Mouse (Mus musculus): ENCODE results near the gene Naa38. TPM values are rescaled to one million over a fixed set of nuclear protein-coding genes. Genes with fewer than 3 reads are reported as not detected.
"Not testable (repeated sequence)": the region's sequence is repeated elsewhere in the genome, so short reads cannot be mapped to it uniquely, and the experiment has no call there.

The Naa38 gene
- polyA plus RNA-seq (2012; ENCODE audit: insufficient read depth, insufficient read length, missing spikeins) = 69.8 and 73.7 TPM in 2 replicates

GRCm38 (mm10) chr11:69395235-69395633 lies at the start of gene Naa38, which contains the start of gene Cyb5d1:
TSS of gene Naa38 (plus strand) at chr11:69395487.
TSS of gene Cyb5d1 (minus strand) at chr11:69395631.
- peak within 1 kb of the TSS; percentile 92 for H3K27ac ChIP-seq (ENCODE audit: insufficient read depth, low read depth, low read length)
- H3K4me3 ChIP-seq (ENCODE audit: insufficient read depth, low read length) = peak within 1 kb of the TSS; percentile 76

GRCm38 (mm10) chr11:69346441-69346840 lies 48.8 kb upstream of the Naa38 start:
- H3K4me1 ChIP-seq (ENCODE audit: control insufficient read depth, insufficient read depth, low read length) = no peaks in the 10 kb centered on the region

More at GRCm38 (mm10) chr11:69395235-69395633, at the start of gene Naa38, which contains the start of gene Cyb5d1:
- H3K4me1 ChIP-seq (ENCODE audit: control insufficient read depth, insufficient read depth, low read length) = not testable (repeated sequence)

GRCm38 (mm10) chr11:69356544-69356943 lies 38.7 kb upstream of the Naa38 start:
- no peak overlapping the region for H3K27ac ChIP-seq (ENCODE audit: insufficient read depth, low read depth, low read length)
- H3K4me1 ChIP-seq (ENCODE audit: control insufficient read depth, insufficient read depth, low read length) = no peaks in the 10 kb centered on the region
- no peak for TF ChIP-seq POLR2A (IDR thresholded peaks at IDR 0.05; ENCODE audit: borderline replicate concordance, low read depth, low read length)
- no peak for TF ChIP-seq CTCF (IDR thresholded peaks at IDR 0.05; ENCODE audit: low read depth, low read length)
- H3K4me3 ChIP-seq (ENCODE audit: insufficient read depth, low read length) = no peak overlapping the region

More at GRCm38 (mm10) chr11:69346441-69346840, 48.8 kb upstream of the Naa38 start:
- no peak overlapping the region for H3K4me3 ChIP-seq (ENCODE audit: insufficient read depth, low read length)
- H3K27ac ChIP-seq (ENCODE audit: insufficient read depth, low read depth, low read length) = no peak overlapping the region
- TF ChIP-seq CTCF (IDR thresholded peaks at IDR 0.05; ENCODE audit: low read depth, low read length) = no peak
- no peak for TF ChIP-seq POLR2A (IDR thresholded peaks at IDR 0.05; ENCODE audit: borderline replicate concordance, low read depth, low read length)

- TF ChIP-seq POLR2A (IDR thresholded peaks at IDR 0.05; ENCODE audit: borderline replicate concordance, low read depth, low read length) (no peak), CTCF (IDR thresholded peaks at IDR 0.05; ENCODE audit: low read depth, low read length) (no peak)
- Histone ChIP-seq H3K4me3 (ENCODE audit: insufficient read depth, low read length) (no peak overlapping the region), H3K4me1 (ENCODE audit: control insufficient read depth, insufficient read depth, low read length) (no peaks in the 10 kb centered on the region), H3K27ac (ENCODE audit: insufficient read depth, low read depth, low read length) (no peak overlapping the region)
These were observed 37.6 kb upstream of the Naa38 start for GRCm38 (mm10) chr11:69357690-69358089.

GRCm38 (mm10) chr11:69362021-69362420 lies 33.3 kb upstream of the Naa38 start:
- no peak overlapping the region for H3K27ac ChIP-seq (ENCODE audit: insufficient read depth, low read depth, low read length)
- H3K4me3 ChIP-seq (ENCODE audit: insufficient read depth, low read length) = no peak overlapping the region
- H3K4me1 ChIP-seq (ENCODE audit: control insufficient read depth, insufficient read depth, low read length) = peaks cover 18% of the 10 kb centered on the region
- TF ChIP-seq CTCF (IDR thresholded peaks at IDR 0.05; ENCODE audit: low read depth, low read length) (no peak), POLR2A (IDR thresholded peaks at IDR 0.05; ENCODE audit: borderline replicate concordance, low read depth, low read length) (no peak)

- H3K4me1 ChIP-seq (ENCODE audit: control insufficient read depth, insufficient read depth, low read length) = peaks cover 18% of the 10 kb centered on the region
- no peak overlapping the region for H3K27ac ChIP-seq (ENCODE audit: insufficient read depth, low read depth, low read length)
- TF ChIP-seq CTCF (IDR thresholded peaks at IDR 0.05; ENCODE audit: low read depth, low read length) (no peak), POLR2A (IDR thresholded peaks at IDR 0.05; ENCODE audit: borderline replicate concordance, low read depth, low read length) (no peak)
- H3K4me3 ChIP-seq (ENCODE audit: insufficient read depth, low read length) = no peak overlapping the region
These were observed 32.8 kb upstream of the Naa38 start for GRCm38 (mm10) chr11:69362479-69362878.

- Histone ChIP-seq H3K4me1 (ENCODE audit: control insufficient read depth, insufficient read depth, low read length) (peaks cover 18% of the 10 kb centered on the region), H3K27ac (ENCODE audit: insufficient read depth, low read depth, low read length) (peak overlapping the region; percentile 96), H3K4me3 (ENCODE audit: insufficient read depth, low read length) (peak overlapping the region; percentile 31)
- no peak for TF ChIP-seq POLR2A (IDR thresholded peaks at IDR 0.05; ENCODE audit: borderline replicate concordance, low read depth, low read length)
- no peak for TF ChIP-seq CTCF (IDR thresholded peaks at IDR 0.05; ENCODE audit: low read depth, low read length)
These were observed 30.9 kb upstream of the Naa38 start for GRCm38 (mm10) chr11:69364376-69364775.

- Histone ChIP-seq H3K27ac (ENCODE audit: insufficient read depth, low read depth, low read length) (peak overlapping the region; percentile 96), H3K4me3 (ENCODE audit: insufficient read depth, low read length) (peak overlapping the region; percentile 31), H3K4me1 (ENCODE audit: control insufficient read depth, insufficient read depth, low read length) (peaks cover 18% of the 10 kb centered on the region)
- TF ChIP-seq POLR2A (IDR thresholded peaks at IDR 0.05; ENCODE audit: borderline replicate concordance, low read depth, low read length) (no peak), CTCF (IDR thresholded peaks at IDR 0.05; ENCODE audit: low read depth, low read length) (no peak)
These were observed 30.4 kb upstream of the Naa38 start for GRCm38 (mm10) chr11:69364910-69365309.

- peaks cover 18% of the 10 kb centered on the region for H3K4me1 ChIP-seq (ENCODE audit: control insufficient read depth, insufficient read depth, low read length)
- peak overlapping the region; percentile 96 for H3K27ac ChIP-seq (ENCODE audit: insufficient read depth, low read depth, low read length)
- H3K4me3 ChIP-seq (ENCODE audit: insufficient read depth, low read length) = peak overlapping the region; percentile 50
- TF ChIP-seq POLR2A (IDR thresholded peaks at IDR 0.05; ENCODE audit: borderline replicate concordance, low read depth, low read length) (no peak), CTCF (IDR thresholded peaks at IDR 0.05; ENCODE audit: low read depth, low read length) (no peak)
These were observed 29.6 kb upstream of the Naa38 start for GRCm38 (mm10) chr11:69365722-69366121.

- H3K4me3 ChIP-seq (ENCODE audit: insufficient read depth, low read length) = peak overlapping the region; percentile 50
- peaks cover 18% of the 10 kb centered on the region for H3K4me1 ChIP-seq (ENCODE audit: control insufficient read depth, insufficient read depth, low read length)
- H3K27ac ChIP-seq (ENCODE audit: insufficient read depth, low read depth, low read length) = peak overlapping the region; percentile 96
- TF ChIP-seq POLR2A (IDR thresholded peaks at IDR 0.05; ENCODE audit: borderline replicate concordance, low read depth, low read length) (no peak), CTCF (IDR thresholded peaks at IDR 0.05; ENCODE audit: low read depth, low read length) (no peak)
These were observed 29.0 kb upstream of the Naa38 start for GRCm38 (mm10) chr11:69366157-69366854.
